Mouse (Mus musculus) ES-E14 (cell line): ENCODE data around the gene 1500011B03Rik. TPM values are rescaled to one million over a fixed set of nuclear protein-coding genes. Genes with fewer than 3 reads are reported as not detected.

Experiments used
- DNase-seq: peaks from one replicate; pipeline ENCODE4 v3.0.0-alpha.2; 2013; ENCODE audit warnings: low read depth, low spot score
- H3K27ac ChIP-seq: 2 replicates; pipeline ENCODE4 v1.5.1; 2012; ENCODE audit warnings: low read depth, mild to moderate bottlenecking, low read length, moderate library complexity, mixed read lengths; ENCODE audit not compliant: poor library complexity, insufficient read depth, severe bottlenecking
- H3K36me3 ChIP-seq: 2 replicates; pipeline ENCODE4 v1.6.1; 2012; ENCODE audit warnings: mild to moderate bottlenecking, low read length, moderate library complexity, mixed read lengths; ENCODE audit not compliant: control insufficient read depth, poor library complexity, insufficient read depth, severe bottlenecking
- H3K4me1 ChIP-seq, 2 experiments: fragments of 150-350 bp in 1 of 2; sonication (generic) in 1 of 2; 2 replicates each; pipeline ENCODE4 v1.6.1; 2012; ENCODE audit warnings: low read length in 2 of 2, mild to moderate bottlenecking in 1 of 2, mixed read lengths in 1 of 2; ENCODE audit not compliant: control insufficient read depth in 2 of 2, insufficient read depth in 2 of 2, poor library complexity in 1 of 2
- H3K4me3 ChIP-seq, 2 experiments: fragments of 150-350 bp in 1 of 2; sonication (generic) in 1 of 2; 2 replicates each; pipeline ENCODE4 v1.5.1; 2012; ENCODE audit warnings: low read length in 2 of 2, low read depth in 1 of 2, mild to moderate bottlenecking in 1 of 2, mixed read lengths in 1 of 2; ENCODE audit not compliant: insufficient read depth in 1 of 2, poor library complexity in 1 of 2, severe bottlenecking in 1 of 2
- H3K9ac ChIP-seq: 2 replicates; pipeline ENCODE4 v1.6.1; 2012; ENCODE audit warnings: low read depth, mild to moderate bottlenecking, low read length, mixed read lengths; ENCODE audit not compliant: poor library complexity, insufficient read depth, severe bottlenecking
- H3K9me3 ChIP-seq: fragments of 150-350 bp; sonication (generic); 2 replicates; pipeline ENCODE4 v1.6.1; 2012; ENCODE audit warnings: low read depth, mild to moderate bottlenecking, low read length; ENCODE audit not compliant: control insufficient read depth, insufficient read depth
- CHD2 ChIP-seq: IDR thresholded peaks from 2 replicates; pipeline ENCODE4 v1.6.1; 2014; ENCODE audit warnings: mild to moderate bottlenecking, low read depth, low read length, inconsistent platforms
- HCFC1 ChIP-seq: IDR thresholded peaks from 2 replicates; pipeline ENCODE4 v1.6.1; 2012; ENCODE audit warnings: low read length, inconsistent platforms, borderline replicate concordance; ENCODE audit not compliant: insufficient read depth
- MAFK ChIP-seq: IDR thresholded peaks from 2 replicates; pipeline ENCODE4 v1.6.1; 2014; ENCODE audit warnings: mild to moderate bottlenecking, low read depth, low read length, inconsistent platforms; ENCODE audit not compliant: insufficient read depth
- ZC3H11A ChIP-seq: IDR thresholded peaks from 2 replicates; pipeline ENCODE4 v1.6.1; 2012; ENCODE audit warnings: low read depth, mild to moderate bottlenecking, inconsistent platforms, low read length, borderline replicate concordance
- ZNF384 ChIP-seq: IDR thresholded peaks from 2 replicates; pipeline ENCODE4 v1.6.1; 2012; ENCODE audit warnings: low read depth, low read length, inconsistent platforms
- in situ Hi-C, 2 experiments: fragments of 600-800 bp; cut with MboI; formaldehyde crosslinking; loops; one replicate each; pipeline ENCODE4 v1.15.1; 2025; ENCODE audit warnings: low sequenced_read_pairs in 2 of 2, inconsistent platforms in 1 of 2; ENCODE audit not compliant: unreplicated experiment in 2 of 2
- total RNA-seq: library from RNA; depleted of rRNA; stranded (reverse); fragments of 300-350 nt; gene quantifications from 2 replicates; pipeline ENCODE4 v1.2.3, GENCODE M21; 2012; rRNA removed

1500011B03Rik gene
- total RNA-seq, 1 experiment, result 103 TPM

GRCm38 (mm10) chr5:114761980-114762379, 61.3 kb downstream of the 1500011B03Rik start:
- Histone ChIP-seq H3K4me1 (no peaks in the 10 kb centered on the region), H3K9ac (no peak overlapping the region), H3K4me3 (no peak overlapping the region), H3K9me3 (no peaks in the 10 kb centered on the region), H3K27ac (no peak overlapping the region), H3K36me3 (peaks cover 34% of the 10 kb centered on the region; the same call in 1 of the 2 replicates)
- in situ Hi-C loops, result no loop called here
- TF ChIP-seq MAFK, result no peak
- TF ChIP-seq ZNF384, result no peak
- no peak for TF ChIP-seq CHD2
- no peak for TF ChIP-seq HCFC1
- no peak for TF ChIP-seq ZC3H11A
- DNase-seq, result no peak

- Histone ChIP-seq H3K9ac (no peak overlapping the region), H3K4me1 (no peaks in the 10 kb centered on the region), H3K9me3 (no peaks in the 10 kb centered on the region), H3K27ac (no peak overlapping the region), H3K36me3 (peaks cover 29% of the 10 kb centered on the region; the same call in 1 of the 2 replicates), H3K4me3 (no peak overlapping the region)
- no peak for TF ChIP-seq MAFK
- TF ChIP-seq CHD2, result no peak
- no peak for TF ChIP-seq ZNF384
- TF ChIP-seq HCFC1, result no peak
- no peak for TF ChIP-seq ZC3H11A
- in situ Hi-C loops, result no loop called here
- no peak for DNase-seq
These were observed 63.7 kb downstream of the 1500011B03Rik start for GRCm38 (mm10) chr5:114759536-114760090.

Other genes with a start within 250 kb of the 1500011B03Rik start
- gene Trpv4, start 165.0 kb downstream of the 1500011B03Rik start, total RNA-seq, result 1.4 and 3.5 TPM in 2 replicates
- gene Gltp, start 132.5 kb downstream of the 1500011B03Rik start, total RNA-seq, result 15.6 and 17.2 TPM in 2 replicates
- gene Tchp, start 115.7 kb downstream of the 1500011B03Rik start, total RNA-seq, result 20.6 and 33.8 TPM in 2 replicates
- gene Ankrd13a, start 48.8 kb downstream of the 1500011B03Rik start, total RNA-seq, result 62.4 and 66.4 TPM in 2 replicates
- gene Git2, start 48.0 kb downstream of the 1500011B03Rik start, total RNA-seq, result 29.8 and 30.3 TPM in 2 replicates
- not detected in 2 replicates for gene 4930519G04Rik, start 30.2 kb upstream of the 1500011B03Rik start, total RNA-seq
- gene Gm9936, start 35.2 kb upstream of the 1500011B03Rik start, total RNA-seq, result 0.05 TPM in 1 of 2 replicates, not detected in the other
- 0.85 and 1.1 TPM in 2 replicates for gene Oasl2, start 73.5 kb upstream of the 1500011B03Rik start, total RNA-seq
- 0.27 and 0.95 TPM in 2 replicates for gene Oasl1, start 99.8 kb upstream of the 1500011B03Rik start, total RNA-seq
- 16.7 and 24.4 TPM in 2 replicates for gene 2210016L21Rik, start 118.7 kb upstream of the 1500011B03Rik start, total RNA-seq
- gene Hnf1a, start 147.6 kb upstream of the 1500011B03Rik start, total RNA-seq, result 2.0 and 4.5 TPM in 2 replicates
- 56.1 and 72.5 TPM in 2 replicates for gene Sppl3, start 187.7 kb upstream of the 1500011B03Rik start, total RNA-seq